Mouse (Mus musculus) MEL (cell line): ENCODE measurements around the gene Ube2cbp. TPM values are rescaled to one million over a fixed set of nuclear protein-coding genes. Genes with fewer than 3 reads are reported as not detected.

Source experiments
- DNase-seq: peaks from one replicate; pipeline ENCODE4 v3.0.0; 2011; ENCODE audit warnings: low read depth, low spot score
- H3K27ac ChIP-seq: 2 replicates; pipeline ENCODE4 v1.5.1; 2012; ENCODE audit warnings: low read depth, mild to moderate bottlenecking, control low read depth, low read length, moderate library complexity; ENCODE audit not compliant: control insufficient read depth
- H3K27me3 ChIP-seq, 2 experiments: fragments of 150-350 bp in 1 of 2; sonication (generic) in 1 of 2; 2 replicates each; pipeline ENCODE4 v1.6.1; 2012; ENCODE audit warnings: low read length in 2 of 2, mild to moderate bottlenecking in 2 of 2, improper control_type of control experiment in 1 of 2, moderate library complexity in 1 of 2; ENCODE audit not compliant: insufficient read depth in 2 of 2, control insufficient read depth in 1 of 2
- H3K36me3 ChIP-seq, 2 experiments: 2 replicates each; pipeline ENCODE4 v1.6.1; 2012 to 2014; ENCODE audit warnings: low read length in 2 of 2, improper control_type of control experiment in 1 of 2, inconsistent platforms in 1 of 2, mild to moderate bottlenecking in 1 of 2; ENCODE audit not compliant: insufficient read depth in 2 of 2, control insufficient read depth in 1 of 2
- H3K4me1 ChIP-seq, 2 experiments: fragments of 150-350 bp in 1 of 2; sonication (generic) in 1 of 2; 2 replicates each; pipeline ENCODE4 v1.6.1; 2012; ENCODE audit warnings: low read length in 2 of 2, improper control_type of control experiment in 1 of 2, mild to moderate bottlenecking in 1 of 2; ENCODE audit not compliant: insufficient read depth in 2 of 2, control insufficient read depth in 1 of 2
- H3K4me3 ChIP-seq, 2 experiments: fragments of 150-350 bp in 1 of 2; sonication (generic) in 1 of 2; 2 replicates each; pipeline ENCODE4 v1.5.1; 2012; ENCODE audit warnings: low read depth in 2 of 2, low read length in 2 of 2, mild to moderate bottlenecking in 2 of 2, moderate library complexity in 2 of 2, control low read depth in 1 of 2, improper control_type of control experiment in 1 of 2; ENCODE audit not compliant: control insufficient read depth in 1 of 2, insufficient read depth in 1 of 2
- H3K79me2 ChIP-seq: 2 replicates; pipeline ENCODE4 v1.6.1; 2012; ENCODE audit warnings: mild to moderate bottlenecking, low read length, moderate library complexity; ENCODE audit not compliant: control insufficient read depth, poor library complexity, insufficient read depth
- H3K9ac ChIP-seq: 2 replicates; pipeline ENCODE4 v1.6.1; 2012; ENCODE audit warnings: low read depth, mild to moderate bottlenecking, control low read depth, low read length, moderate library complexity; ENCODE audit not compliant: control insufficient read depth, poor library complexity, severe bottlenecking
- H3K9me3 ChIP-seq: fragments of 150-350 bp; sonication (generic); replicated peaks from 2 replicates; pipeline ENCODE4 v1.6.1; 2012; ENCODE audit warnings: mild to moderate bottlenecking, low read length, improper control_type of control experiment, moderate library complexity; ENCODE audit not compliant: insufficient read depth
- BHLHE40 ChIP-seq: IDR thresholded peaks from 2 replicates; pipeline ENCODE4 v1.6.1; 2012; ENCODE audit warnings: low read depth, mild to moderate bottlenecking, inconsistent platforms, low read length, improper control_type of control experiment, borderline replicate concordance
- CHD2 ChIP-seq: IDR thresholded peaks from 2 replicates; pipeline ENCODE4 v1.6.1; 2011; ENCODE audit warnings: low read length, improper control_type of control experiment
- ELF1 ChIP-seq: IDR thresholded peaks from 2 replicates; pipeline ENCODE4 v1.6.1; 2014; ENCODE audit warnings: low read depth, mild to moderate bottlenecking, inconsistent platforms, low read length, improper control_type of control experiment, moderate library complexity
- ETS1 ChIP-seq: IDR thresholded peaks from 2 replicates; pipeline ENCODE4 v1.6.1; 2012; ENCODE audit warnings: low read depth, mild to moderate bottlenecking, inconsistent platforms, low read length, improper control_type of control experiment, moderate library complexity
- GABPA ChIP-seq: IDR thresholded peaks from 2 replicates; pipeline ENCODE4 v1.6.1; 2012; ENCODE audit warnings: low read depth, mild to moderate bottlenecking, inconsistent platforms, low read length, improper control_type of control experiment, moderate library complexity
- GATA1 ChIP-seq: IDR thresholded peaks from 2 replicates; pipeline ENCODE4 v1.6.1; 2011; ENCODE audit warnings: low read depth, low read length, improper control_type of control experiment
- JUND ChIP-seq: IDR thresholded peaks from 2 replicates; pipeline ENCODE4 v1.6.1; 2011; ENCODE audit warnings: low read depth, mild to moderate bottlenecking, improper control_type of control experiment, low read length
- KAT2A ChIP-seq: conservative IDR thresholded peaks from 2 replicates; pipeline ENCODE4 v1.6.1; 2012; ENCODE audit warnings: low read depth, low read length, improper control_type of control experiment, inconsistent platforms
- MAFK ChIP-seq: IDR thresholded peaks from 2 replicates; pipeline ENCODE4 v1.6.1; 2011; ENCODE audit warnings: low read depth, mild to moderate bottlenecking, low read length, improper control_type of control experiment, borderline replicate concordance
- MAX ChIP-seq: IDR thresholded peaks from 2 replicates; pipeline ENCODE4 v1.6.1; 2011; ENCODE audit warnings: low read length, improper control_type of control experiment
- MAZ ChIP-seq: IDR thresholded peaks from 2 replicates; pipeline ENCODE4 v1.6.1; 2012; ENCODE audit warnings: low read depth, mild to moderate bottlenecking, inconsistent platforms, low read length, improper control_type of control experiment
- MYB ChIP-seq: IDR thresholded peaks from 2 replicates; pipeline ENCODE4 v1.6.1; 2011; ENCODE audit warnings: mild to moderate bottlenecking, low read depth, low read length, improper control_type of control experiment
- NRF1 ChIP-seq: IDR thresholded peaks from 2 replicates; pipeline ENCODE4 v1.6.1; 2014; ENCODE audit warnings: low read depth, mild to moderate bottlenecking, inconsistent platforms, low read length, improper control_type of control experiment, moderate library complexity; ENCODE audit not compliant: poor library complexity, insufficient read depth, severe bottlenecking
- POLR2AphosphoS2 ChIP-seq: IDR thresholded peaks from 2 replicates; pipeline ENCODE4 v1.6.1; 2011; ENCODE audit warnings: low read length, improper control_type of control experiment
- POLR2AphosphoS5 ChIP-seq: IDR thresholded peaks from 2 replicates; pipeline ENCODE4 v1.6.1; 2012; ENCODE audit warnings: low read depth, borderline replicate concordance, mild to moderate bottlenecking, inconsistent platforms, low read length, moderate library complexity, mixed read lengths
- RAD21 ChIP-seq: IDR thresholded peaks from 2 replicates; pipeline ENCODE4 v1.6.1; 2011; ENCODE audit warnings: mild to moderate bottlenecking, low read depth, low read length, improper control_type of control experiment
- RCOR1 ChIP-seq: IDR thresholded peaks from 2 replicates; pipeline ENCODE4 v1.6.1; 2012; ENCODE audit warnings: low read depth, mild to moderate bottlenecking, inconsistent platforms, low read length, improper control_type of control experiment
- SIN3A ChIP-seq: IDR thresholded peaks from 2 replicates; pipeline ENCODE4 v1.6.1; 2012; ENCODE audit warnings: low read length, improper control_type of control experiment, inconsistent platforms
- SMC3 ChIP-seq: IDR thresholded peaks from 2 replicates; pipeline ENCODE4 v1.6.1; 2011; ENCODE audit warnings: low read depth, low read length, improper control_type of control experiment
- TBP ChIP-seq: IDR thresholded peaks from 2 replicates; pipeline ENCODE4 v1.8.0; 2011; ENCODE audit warnings: low read depth, low read length, improper control_type of control experiment
- TCF12 ChIP-seq: IDR thresholded peaks from 2 replicates; pipeline ENCODE4 v1.6.1; 2014; ENCODE audit warnings: low read depth, mild to moderate bottlenecking, inconsistent platforms, low read length, improper control_type of control experiment, moderate library complexity
- USF1 ChIP-seq: IDR thresholded peaks from 2 replicates; pipeline ENCODE4 v1.6.1; 2014; ENCODE audit warnings: low read depth, mild to moderate bottlenecking, inconsistent platforms, low read length, improper control_type of control experiment, moderate library complexity
- ZC3H11A ChIP-seq: IDR thresholded peaks from 2 replicates; pipeline ENCODE4 v1.6.1; 2012; ENCODE audit warnings: low read depth, mild to moderate bottlenecking, inconsistent platforms, low read length, improper control_type of control experiment
- ZNF384 ChIP-seq: IDR thresholded peaks from 2 replicates; pipeline ENCODE4 v1.6.1; 2012; ENCODE audit warnings: low read depth, mild to moderate bottlenecking, inconsistent platforms, low read length, improper control_type of control experiment
- polyA plus RNA-seq, 2 experiments: library from polyadenylated mRNA; stranded (reverse) in 1 of 2; unstranded in 1 of 2; fragments of >175 nt in 1 of 2; fragments of >200 nt in 1 of 2; gene quantifications; 2 replicates each; pipeline versions ENCODE4 v1.2.1 to v1.2.4; 2012; ENCODE audit warnings: low replicate concordance in 2 of 2, low read depth in 1 of 2; ENCODE audit not compliant: insufficient read length in 2 of 2, insufficient read depth in 1 of 2, missing spikeins in 1 of 2
- total RNA-seq: library from RNA; depleted of rRNA; stranded (reverse); fragments of 300-350 nt; gene quantifications from 2 replicates; pipeline ENCODE4 v1.2.3, GENCODE M21; 2012

The Ube2cbp gene
- total and polyA plus RNA-seq, 3 experiments: 6.4 to 7.2 TPM; not detected in 1

DNA sequence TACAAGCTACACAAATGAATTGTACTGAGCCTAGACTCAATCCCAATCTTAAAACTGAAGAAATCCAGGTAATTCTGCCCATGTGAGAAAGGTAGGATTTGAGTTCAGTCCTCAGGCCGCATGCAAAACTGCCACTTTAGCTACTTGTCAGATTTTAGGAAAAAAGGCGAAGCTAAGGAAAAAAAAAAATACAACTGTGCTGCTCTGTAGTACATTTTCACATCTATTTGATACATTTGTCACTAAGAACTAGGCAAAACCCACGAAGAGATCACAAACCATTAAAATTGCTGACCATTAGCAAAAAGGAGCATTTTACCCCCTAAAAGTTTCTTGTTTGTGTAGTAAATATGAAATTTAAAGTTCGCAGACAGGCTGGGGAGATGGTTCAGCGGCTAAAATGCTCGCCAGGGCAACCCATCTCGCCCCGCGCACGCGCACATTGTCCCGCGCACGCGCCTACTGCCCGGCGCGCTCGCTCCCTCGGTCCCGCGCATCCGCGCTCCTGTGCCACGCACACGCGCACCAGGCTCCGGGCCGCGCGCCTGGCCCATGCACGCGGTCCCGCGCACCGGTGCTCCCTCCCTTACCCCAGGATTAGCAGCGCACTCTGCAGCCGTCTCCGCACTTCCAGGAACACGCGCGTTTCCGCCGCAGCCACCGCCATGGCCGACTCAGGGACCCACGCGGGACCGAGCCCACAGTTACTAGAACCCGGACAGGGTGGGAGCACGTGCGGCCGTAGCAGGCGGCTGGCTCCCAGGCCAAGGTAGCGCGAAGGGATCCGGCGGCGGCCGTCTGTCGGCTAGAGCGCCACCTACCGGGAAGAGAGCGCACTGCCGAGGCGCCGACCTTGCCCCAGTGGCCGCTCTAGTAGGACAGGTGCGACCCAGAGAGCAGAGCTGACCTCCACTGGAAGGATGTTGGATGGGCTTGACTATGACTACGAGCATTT lies at the start of gene Ube2cbp (continued):
- TF ChIP-seq USF1 (0 out of 2 replicates have a peak, but pooled peaks have one; percentile 29), SMC3 (peak; percentile 39), POLR2AphosphoS2 (peak; percentile 38; the same call in 1 of the 2 replicates)
- TF ChIP-seq, all 39 proteins: peak for 18

DNA sequence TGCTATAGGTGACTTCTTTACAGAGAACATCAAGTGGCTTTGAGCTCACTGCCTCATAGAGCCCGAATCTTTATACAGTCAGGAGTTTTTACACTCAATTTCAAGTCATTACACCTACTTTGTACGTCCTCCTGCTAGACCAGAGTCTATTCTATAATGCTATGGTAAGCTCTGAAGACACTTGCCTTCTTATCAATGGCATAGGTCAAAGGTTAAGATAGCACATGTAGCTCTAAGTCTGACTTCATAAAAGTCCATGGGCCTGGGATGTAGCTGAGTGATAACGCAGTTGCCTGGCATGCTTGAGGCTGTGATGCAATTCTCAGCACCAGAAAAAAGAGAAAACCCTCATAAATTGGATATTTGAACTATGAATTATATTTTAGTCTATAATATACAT lies 49.6 kb upstream of the Ube2cbp start:
- no peak for DNase-seq
- H3K27me3 ChIP-seq: no peaks in the 10 kb centered on the region
- H3K9me3 ChIP-seq: no peaks in the 10 kb centered on the region
- H3K79me2 ChIP-seq: no peaks in the 10 kb centered on the region
- peaks cover 7 to 18% of the 10 kb centered on the region in 2 experiments for H3K36me3 ChIP-seq
- H3K9ac ChIP-seq: no peak overlapping the region
- no peak overlapping the region for H3K4me3 ChIP-seq
- H3K4me1 ChIP-seq: peaks cover 6 to 13% of the 10 kb centered on the region in 2 experiments
- TF ChIP-seq MAX: no peak
- no peak for TF ChIP-seq ETS1
- no peak for TF ChIP-seq SIN3A
- TF ChIP-seq ZNF384: no peak
- TF ChIP-seq RCOR1: no peak
- TF ChIP-seq SMC3: no peak
- TF ChIP-seq RAD21: no peak
- TF ChIP-seq POLR2AphosphoS5: no peak
- no peak for TF ChIP-seq TBP
- no peak for TF ChIP-seq ZC3H11A
- TF ChIP-seq GABPA: no peak
- no peak overlapping the region for H3K27ac ChIP-seq

DNA sequence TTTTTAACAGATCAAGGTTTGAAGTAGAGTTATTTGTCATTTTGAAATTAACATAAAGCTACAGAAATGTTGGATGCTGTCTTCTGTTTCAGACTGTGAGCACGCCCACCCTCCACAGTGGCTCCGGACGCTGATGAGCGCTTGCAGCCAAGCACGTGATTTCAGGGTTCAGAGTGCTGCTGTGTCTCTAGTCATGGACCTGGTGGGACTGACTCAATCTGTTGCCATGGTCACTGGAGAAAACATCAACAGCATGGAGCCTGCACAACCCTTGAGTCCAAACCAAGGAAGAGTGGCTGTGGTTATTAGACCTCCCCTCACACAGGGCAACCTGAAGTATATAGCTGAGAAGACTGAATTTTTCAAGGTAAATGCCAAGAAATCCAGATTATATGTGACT lies 49.0 kb upstream of the Ube2cbp start:
- Histone ChIP-seq H3K27me3 (no peaks in the 10 kb centered on the region), H3K9ac (no peak overlapping the region), H3K9me3 (no peaks in the 10 kb centered on the region), H3K4me1 (peaks cover 6 to 13% of the 10 kb centered on the region in 2 experiments), H3K4me3 (no peak overlapping the region), H3K79me2 (no peaks in the 10 kb centered on the region), H3K27ac (no peak overlapping the region), H3K36me3 (peaks cover 7 to 20% of the 10 kb centered on the region in 2 experiments)
- DNase-seq: no peak
- TF ChIP-seq SMC3 (no peak), JUND (no peak), TBP (no peak), MYB (no peak), CHD2 (no peak), NRF1 (no peak), MAFK (no peak), TCF12 (no peak), POLR2AphosphoS5 (no peak), BHLHE40 (no peak), ELF1 (no peak), ZC3H11A (no peak), GABPA (no peak), ZNF384 (no peak), MAZ (no peak), GATA1 (no peak), KAT2A (no peak)
